Mouse (Mus musculus): ENCODE data around the gene Siglec1. TPM values are rescaled to one million over a fixed set of nuclear protein-coding genes. Genes with fewer than 3 reads are reported as not detected.
"Not testable (repeated sequence)": the region's sequence is repeated elsewhere in the genome, so short reads cannot be mapped to it uniquely, and the experiment has no call there.

Siglec1 gene
- total RNA-seq, 2 experiments from 2014 or later: 1.2 to 1.4 TPM

GRCm38 (mm10) chr2:131052862-131053418 lies 33.6 kb downstream of the Siglec1 start:
- no peak for DNase-seq

- no peak for DNase-seq
These were observed 34.5 kb downstream of the Siglec1 start for GRCm38 (mm10) chr2:131052043-131052442.

GRCm38 (mm10) chr2:131046025-131046424 lies 40.5 kb downstream of the Siglec1 start:
- DNase-seq: no peak

GRCm38 (mm10) chr2:131044989-131045720 lies 41.4 kb downstream of the Siglec1 start:
- DNase-seq: no peak

- DNase-seq: no peak
These were observed 42.2 kb downstream of the Siglec1 start for GRCm38 (mm10) chr2:131044354-131044852.

- DNase-seq: no peak
These were observed 43.6 kb downstream of the Siglec1 start, which contains the start of gene Gfra4 for GRCm38 (mm10) chr2:131042988-131043387. Gfra4 (minus strand) TSS chr2:131043088.

GRCm38 (mm10) chr2:131040854-131041825 lies 45.4 kb downstream of the Siglec1 start:
- DNase-seq: peak; percentile 50

- DNase-seq: no peak
These were observed 47.9 kb downstream of the Siglec1 start for GRCm38 (mm10) chr2:131038675-131039074.

- DNase-seq: no peak
These were observed 48.4 kb downstream of the Siglec1 start for GRCm38 (mm10) chr2:131038197-131038596.

GRCm38 (mm10) chr2:131037226-131037990 lies 49.2 kb downstream of the Siglec1 start:
- DNase-seq: peak; percentile 70

GRCm38 (mm10) chr2:131036757-131037156 lies 49.8 kb downstream of the Siglec1 start:
- no peak for DNase-seq

- no peak for DNase-seq
These were observed 50.2 kb downstream of the Siglec1 start for GRCm38 (mm10) chr2:131036343-131036742.

- DNase-seq: not testable (repeated sequence)
These were observed 55.2 kb downstream of the Siglec1 start for GRCm38 (mm10) chr2:131031406-131031805.

- no peak for DNase-seq
These were observed 55.6 kb downstream of the Siglec1 start for GRCm38 (mm10) chr2:131030998-131031397.

GRCm38 (mm10) chr2:131030561-131030960 lies 56.0 kb downstream of the Siglec1 start:
- DNase-seq: no peak

GRCm38 (mm10) chr2:131029065-131029935 lies 57.3 kb downstream of the Siglec1 start:
- DNase-seq: no peak

- no peak for DNase-seq
These were observed 59.6 kb downstream of the Siglec1 start for GRCm38 (mm10) chr2:131026941-131027340.

- DNase-seq: no peak
These were observed 61.3 kb downstream of the Siglec1 start for GRCm38 (mm10) chr2:131025230-131025629.

Data from gastrocnemius, postnatal 10 days (tissue).